Mouse (Mus musculus) left cerebral cortex, postnatal 14 days (tissue): ENCODE data around the gene Pfdn5. TPM values are rescaled to one million over a fixed set of nuclear protein-coding genes. Genes with fewer than 3 reads are reported as not detected.
A peak's percentile ranks its signal among the peaks of the same experiment; 100 is the strongest.
"Not testable (repeated sequence)": the region's sequence is repeated elsewhere in the genome, so short reads cannot be mapped to it uniquely, and the experiment has no call there.

Experiments
- DNase-seq, 2 experiments: peaks; one replicate each; pipeline ENCODE4 v3.0.0; 2021 to 2022; ENCODE audit warnings: low spot score in 2 of 2, mixed read lengths in 1 of 2
- intact Hi-C: fragments of 180-260 bp; cut with DNase I; formaldehyde crosslinking; loops from one replicate; pipeline ENCODE4 v1.15.1; 2025
- total RNA-seq, 2 experiments: library from RNA; stranded (reverse); gene quantifications; 2 replicates each; pipeline ENCODE4 v1.2.3; 2021

The Pfdn5 gene
- total RNA-seq, 2 experiments from 2014 or later, result 313 to 315 TPM

DNA sequence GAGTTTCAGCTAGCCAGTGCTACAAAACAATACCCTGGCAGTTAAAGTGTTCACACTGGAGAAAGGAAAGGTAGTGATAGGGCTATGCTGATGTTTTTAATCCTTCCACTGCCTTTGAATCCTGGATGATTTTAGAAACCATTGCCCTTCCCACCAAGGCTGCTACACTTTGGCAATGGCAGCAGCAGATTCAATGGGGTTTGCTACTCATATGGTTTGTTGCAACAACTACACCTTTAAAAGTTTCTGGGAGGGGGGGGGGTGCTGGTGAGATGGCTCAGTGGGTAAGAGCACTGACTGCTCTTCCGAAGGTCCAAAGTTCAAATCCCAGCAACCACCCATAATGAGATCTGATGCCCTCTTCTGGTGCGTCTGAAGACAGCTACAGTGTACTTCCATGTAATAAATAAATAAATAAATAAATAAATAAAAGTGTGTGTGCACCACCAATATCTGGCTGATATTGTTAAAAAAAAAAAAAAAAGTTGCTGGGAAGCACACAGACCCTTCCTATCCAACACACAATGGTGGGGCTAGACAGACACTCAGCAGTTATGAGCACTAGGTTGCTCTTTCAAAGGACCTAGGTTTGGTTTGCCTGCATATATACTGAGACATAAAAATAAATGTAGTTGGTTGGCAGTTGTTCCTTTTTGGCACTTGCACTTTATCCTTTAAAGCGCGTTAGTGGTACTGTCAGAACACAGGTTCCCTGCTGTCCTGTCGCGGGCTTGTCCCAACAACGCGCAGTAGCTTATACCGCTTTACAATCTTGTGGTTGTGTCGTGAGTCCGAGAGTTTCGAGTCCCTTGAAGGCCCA lies 1.1 kb upstream of the Pfdn5 start:
- intact Hi-C loops, result loop anchor here (5.0 kb wide), 1 partner anchor 38 kb away; no protein-coding TSS in a partner anchor
- DNase-seq, result no peak

DNA sequence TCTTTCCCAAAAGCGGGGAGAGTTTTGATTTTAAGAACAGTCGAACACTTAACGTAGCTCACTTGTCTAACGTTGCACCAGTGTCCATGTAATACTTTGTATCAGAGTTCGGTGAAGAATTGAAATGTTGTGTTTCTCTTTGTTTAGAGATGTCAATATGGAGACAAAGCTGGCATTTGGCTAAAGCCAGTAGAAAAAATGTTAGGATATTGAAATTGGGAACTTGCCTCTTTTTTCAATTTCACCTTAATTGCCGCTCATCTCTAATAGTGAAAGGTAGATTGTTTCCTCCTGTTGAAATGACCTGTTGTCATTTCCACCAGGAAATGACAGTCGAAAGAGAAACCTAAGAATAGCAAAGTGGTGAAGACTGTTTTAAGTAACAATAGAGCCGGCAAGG lies 976 bp downstream of the Pfdn5 start:
- intact Hi-C loops, result loop anchor here (5.0 kb wide), 1 partner anchor 40 kb away; no protein-coding TSS in a partner anchor
- DNase-seq, result no peak

DNA sequence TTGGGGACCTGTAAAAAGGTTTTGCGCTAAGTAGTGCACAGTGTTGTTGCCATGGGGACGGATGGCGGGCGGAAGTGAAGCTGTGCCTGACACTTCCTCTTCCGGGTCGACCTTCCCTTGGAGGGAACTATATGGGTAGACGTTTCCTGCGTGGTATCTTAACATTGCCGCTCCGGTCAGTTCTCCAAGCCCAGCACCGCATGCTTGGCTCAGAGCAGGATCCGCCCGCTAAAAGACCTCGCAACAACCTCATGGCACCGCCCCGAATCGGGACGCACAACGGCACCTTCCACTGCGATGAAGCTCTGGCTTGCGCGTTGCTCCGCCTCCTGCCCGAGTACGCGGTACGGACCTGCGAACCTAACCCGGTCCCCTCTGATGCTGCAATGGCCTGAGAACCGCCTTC lies 5.7 kb downstream of the Pfdn5 start, which contains the start of gene Myg1:
Gene Myg1, plus strand, starts transcription at position 100 of the 406 bp plus-strand sequence.
- DNase-seq, result peak; percentile 83 to 85
- intact Hi-C loops, result no loop called here

DNA sequence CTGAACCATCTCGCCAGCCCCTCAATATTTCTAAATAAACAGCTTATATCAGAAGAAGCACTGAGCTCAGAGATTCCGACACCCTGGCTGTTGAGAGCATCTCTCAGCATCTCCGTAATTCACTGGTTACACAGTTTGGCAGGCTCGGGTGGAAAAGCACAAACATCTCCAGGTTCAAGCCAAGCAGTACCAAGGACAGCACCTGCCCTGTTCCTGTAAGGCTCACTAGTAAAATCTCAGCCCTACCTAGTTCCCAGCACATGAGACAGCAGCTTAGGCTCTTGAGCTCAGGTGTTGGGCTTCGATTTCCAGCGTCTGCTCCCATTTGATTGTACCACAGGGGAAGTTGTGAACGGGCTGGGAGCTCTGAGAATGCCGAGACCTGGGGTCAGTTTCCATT lies 9.3 kb downstream of the Pfdn5 start:
- DNase-seq, result no peak
- intact Hi-C loops, result no loop called here

DNA sequence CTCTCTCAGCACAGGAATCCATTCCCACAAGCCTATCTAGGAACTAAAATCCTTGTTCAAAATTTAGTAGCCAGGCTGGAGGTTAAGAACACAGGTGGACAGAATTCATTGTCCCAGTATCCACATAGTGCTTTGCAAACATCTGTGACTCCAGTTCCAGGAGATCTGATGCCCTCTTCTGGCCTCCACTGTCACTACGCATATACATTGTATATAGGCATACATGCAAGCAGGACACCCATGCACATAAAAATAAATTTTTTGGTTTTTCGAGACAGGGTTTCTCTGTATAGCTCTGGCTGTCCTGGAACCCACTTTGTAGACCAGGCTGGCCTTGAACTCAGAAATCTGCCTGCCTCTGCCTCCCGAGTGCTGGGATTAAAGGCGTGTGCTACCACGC lies 10.0 kb downstream of the Pfdn5 start:
- peak; percentile 33 to 40 for DNase-seq
- intact Hi-C loops, result not testable (repeated sequence)

DNA sequence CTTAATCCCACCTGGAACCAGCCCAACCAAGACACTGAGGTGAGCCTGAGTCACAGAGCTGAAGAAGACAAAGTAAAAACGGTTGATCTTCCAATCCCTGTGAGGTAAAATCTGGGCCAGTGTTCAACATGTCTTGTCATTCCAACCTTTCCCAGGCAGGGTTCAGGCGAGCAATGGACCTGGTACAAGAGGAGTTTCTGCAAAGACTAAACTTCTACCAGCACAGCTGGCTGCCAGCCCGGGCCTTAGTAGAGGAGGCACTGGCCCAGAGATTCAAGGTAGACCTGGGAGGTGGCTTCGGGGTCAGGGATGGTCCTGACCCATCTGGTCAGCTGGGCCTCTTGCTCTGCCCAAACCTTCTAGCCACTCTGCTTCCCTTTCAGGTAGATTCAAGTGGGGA lies 11.0 kb downstream of the Pfdn5 start:
- intact Hi-C loops, result no loop called here
- no peak for DNase-seq

DNA sequence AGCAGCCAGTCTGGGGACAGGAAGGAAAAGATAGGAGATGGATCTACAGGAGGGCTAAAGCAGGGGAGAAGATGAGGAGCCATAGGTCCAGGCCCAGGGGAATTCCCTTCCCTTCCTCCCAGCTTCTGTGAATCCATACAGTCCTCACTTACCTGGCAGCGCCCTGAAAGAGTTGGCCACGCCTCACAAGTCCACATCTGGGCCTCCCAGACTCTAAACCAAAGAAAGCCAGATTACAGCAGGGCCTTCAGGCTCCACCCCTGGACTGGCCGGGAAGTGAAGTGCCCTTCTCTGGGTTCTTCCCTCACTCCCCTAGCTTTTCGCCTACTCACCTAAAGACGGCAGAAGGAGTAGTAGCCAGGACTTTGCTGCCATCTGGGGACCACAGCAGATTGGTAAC lies 13.7 kb downstream of the Pfdn5 start:
- intact Hi-C loops, result no loop called here
- no peak for DNase-seq

DNA sequence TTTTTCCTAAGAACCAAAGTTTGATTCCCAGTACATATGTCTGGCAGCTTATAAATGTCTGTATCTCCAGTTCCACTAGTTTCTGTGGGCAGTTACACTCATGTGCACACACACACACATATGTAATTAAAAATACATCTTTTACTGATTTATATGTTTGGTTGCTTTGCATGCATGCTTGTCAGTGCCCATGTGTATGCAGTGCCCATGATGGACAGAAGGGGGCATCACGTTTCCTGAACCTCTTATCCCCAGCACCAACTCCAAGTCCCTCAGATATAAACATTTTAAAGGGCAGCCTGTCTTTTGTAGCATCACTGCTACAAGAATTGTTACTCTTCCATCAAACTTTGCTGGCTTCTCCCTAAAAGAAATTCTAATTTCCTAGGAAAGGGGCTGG lies 15.7 kb downstream of the Pfdn5 start:
- intact Hi-C loops, result no loop called here

DNA sequence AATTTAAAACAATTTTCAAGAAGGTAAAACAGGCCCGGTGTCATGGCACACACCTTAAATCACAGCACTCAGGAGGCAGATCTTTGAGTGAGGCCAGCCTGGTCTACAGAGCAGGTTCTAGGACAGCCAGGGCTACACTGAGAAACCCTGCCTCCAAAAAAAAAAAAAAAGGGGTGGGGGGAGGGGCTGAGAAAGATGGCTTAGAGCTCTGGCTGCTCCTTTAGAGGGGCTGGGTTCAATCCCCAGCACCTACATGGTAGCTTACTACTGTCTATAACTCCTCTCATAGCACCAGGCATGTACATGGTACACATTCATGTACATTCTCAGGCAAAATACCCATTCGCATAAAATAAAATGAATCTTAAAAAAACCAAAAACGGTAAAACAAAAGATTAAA lies 18.6 kb downstream of the Pfdn5 start:
- intact Hi-C loops, result no loop called here
- no peak for DNase-seq

More for the DNA sequence above, 15.7 kb downstream of the Pfdn5 start:
- DNase-seq, result peak; percentile 34 to 49

DNA sequence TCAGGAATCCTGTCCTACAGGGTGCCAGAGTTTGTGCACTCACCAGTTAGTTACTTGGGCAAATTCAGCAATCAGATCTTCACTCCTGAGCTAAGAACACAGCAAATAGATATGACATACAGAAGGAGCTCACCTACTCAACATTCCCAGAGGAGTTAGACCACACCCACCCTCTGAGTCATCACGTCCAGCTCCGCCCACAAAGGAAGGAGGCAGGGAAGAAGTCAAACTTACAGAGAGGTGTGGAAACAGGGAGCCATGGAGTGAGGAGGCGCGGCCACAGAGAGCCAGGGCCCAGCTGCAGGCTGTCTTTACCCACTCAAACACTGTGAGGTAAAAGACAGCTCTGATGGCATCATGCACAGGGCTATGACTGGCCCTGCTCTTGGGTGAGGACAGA lies 20.5 kb downstream of the Pfdn5 start:
- intact Hi-C loops, result no loop called here
- no peak for DNase-seq

DNA sequence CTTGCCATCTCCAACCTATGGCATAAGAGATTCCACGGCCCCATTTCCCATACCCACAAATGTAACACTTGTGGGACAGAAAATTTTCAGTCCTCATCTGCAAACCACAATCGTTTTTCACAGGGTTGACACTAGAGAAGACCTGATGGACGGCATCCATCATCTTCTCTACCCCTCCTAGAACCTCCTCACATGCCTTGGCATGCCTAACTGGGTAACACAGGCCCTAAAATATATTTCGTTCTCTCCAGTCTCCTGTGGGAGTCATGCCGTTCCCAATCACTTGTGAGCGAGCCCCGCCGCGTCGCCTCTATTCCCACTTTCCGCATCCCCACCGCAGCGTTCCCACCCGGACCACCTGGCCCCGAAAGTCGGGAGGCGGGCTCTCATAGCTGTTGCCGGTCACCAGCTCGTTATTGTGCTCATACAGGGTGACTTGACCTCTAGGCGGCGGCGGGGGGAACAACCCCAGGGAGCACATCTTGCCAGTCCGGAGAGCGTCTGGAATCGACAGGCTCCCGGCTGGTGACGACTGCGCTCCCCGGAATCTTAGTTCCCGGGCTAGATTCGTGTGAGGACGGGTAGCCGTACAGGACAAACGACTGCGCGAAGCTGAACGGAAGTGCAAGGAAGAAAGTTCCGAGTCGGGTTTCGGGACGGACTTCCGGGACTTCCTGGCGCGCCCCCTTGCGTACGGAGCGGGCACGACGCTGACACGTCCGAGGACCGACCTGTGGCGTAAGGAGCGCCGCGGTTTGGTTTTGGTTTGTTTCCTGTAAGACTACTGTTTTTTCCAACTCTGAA lies 24.4 kb downstream of the Pfdn5 start, which contains the start of gene Aaas:
Gene Aaas, minus strand, starts transcription at position 634 of the 804 bp plus-strand sequence.
- DNase-seq, result peak; percentile 96 to 97
- intact Hi-C loops, result no loop called here

DNA sequence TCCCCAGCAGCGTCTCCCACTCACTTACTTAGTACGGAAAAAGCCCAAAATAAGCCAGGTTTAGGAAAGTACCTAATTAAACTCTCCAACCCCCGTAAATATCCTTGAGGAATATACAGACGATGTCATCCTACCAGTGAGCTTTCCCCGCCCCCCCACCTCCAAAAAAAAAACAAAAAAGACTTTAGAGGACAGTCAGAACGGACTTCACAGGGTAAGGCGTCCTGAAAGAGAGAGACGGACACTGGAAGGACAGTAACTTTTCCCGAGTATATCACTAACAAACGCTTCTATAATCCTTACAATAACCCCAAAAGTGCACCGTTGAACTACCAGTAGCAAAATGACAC lies 25.0 kb downstream of the Pfdn5 start:
- intact Hi-C loops, result no loop called here
- no peak for DNase-seq

DNA sequence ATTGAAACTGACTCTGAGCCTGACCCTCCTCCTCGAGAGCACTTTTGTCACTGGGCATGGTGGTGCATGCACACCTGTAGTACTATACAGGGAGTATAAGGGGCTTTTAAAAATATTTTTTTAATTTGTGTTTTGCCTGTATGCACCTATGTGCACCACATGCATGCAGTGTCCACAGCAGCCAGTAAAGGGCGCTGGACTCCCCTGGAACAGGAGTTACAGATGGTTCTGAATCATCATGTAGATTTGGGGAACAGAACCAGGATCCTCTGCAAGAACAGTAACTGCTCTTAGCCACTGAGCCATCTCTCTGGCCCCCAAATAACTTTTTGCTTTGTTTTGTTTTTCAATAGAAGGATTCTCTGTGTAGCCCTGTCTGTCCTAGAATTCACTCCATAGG lies 26.3 kb downstream of the Pfdn5 start:
- DNase-seq, result no peak
- intact Hi-C loops, result no loop called here

DNA sequence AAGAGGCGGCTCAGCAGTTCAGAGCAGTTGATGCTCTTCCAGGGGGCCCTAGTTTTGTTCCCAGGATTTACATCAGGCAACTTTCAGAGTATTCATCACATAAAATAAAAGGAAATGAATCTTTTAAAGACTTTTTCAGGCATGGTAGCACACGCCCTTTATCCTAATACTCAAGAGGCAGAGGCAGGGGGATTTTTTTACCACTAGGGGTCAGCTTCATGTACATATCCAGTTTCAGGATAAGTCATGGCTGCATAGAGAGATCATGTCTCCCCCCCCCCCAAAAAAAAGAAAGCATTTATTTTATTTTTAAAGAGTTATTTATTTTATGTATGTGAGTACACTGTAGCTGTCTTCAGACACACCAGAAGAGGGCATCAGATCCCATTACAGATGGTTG lies 28.1 kb downstream of the Pfdn5 start:
- intact Hi-C loops, result loop anchor here (2.0 kb wide), 1 partner anchor 23 kb away; no protein-coding TSS in a partner anchor
- no peak for DNase-seq

DNA sequence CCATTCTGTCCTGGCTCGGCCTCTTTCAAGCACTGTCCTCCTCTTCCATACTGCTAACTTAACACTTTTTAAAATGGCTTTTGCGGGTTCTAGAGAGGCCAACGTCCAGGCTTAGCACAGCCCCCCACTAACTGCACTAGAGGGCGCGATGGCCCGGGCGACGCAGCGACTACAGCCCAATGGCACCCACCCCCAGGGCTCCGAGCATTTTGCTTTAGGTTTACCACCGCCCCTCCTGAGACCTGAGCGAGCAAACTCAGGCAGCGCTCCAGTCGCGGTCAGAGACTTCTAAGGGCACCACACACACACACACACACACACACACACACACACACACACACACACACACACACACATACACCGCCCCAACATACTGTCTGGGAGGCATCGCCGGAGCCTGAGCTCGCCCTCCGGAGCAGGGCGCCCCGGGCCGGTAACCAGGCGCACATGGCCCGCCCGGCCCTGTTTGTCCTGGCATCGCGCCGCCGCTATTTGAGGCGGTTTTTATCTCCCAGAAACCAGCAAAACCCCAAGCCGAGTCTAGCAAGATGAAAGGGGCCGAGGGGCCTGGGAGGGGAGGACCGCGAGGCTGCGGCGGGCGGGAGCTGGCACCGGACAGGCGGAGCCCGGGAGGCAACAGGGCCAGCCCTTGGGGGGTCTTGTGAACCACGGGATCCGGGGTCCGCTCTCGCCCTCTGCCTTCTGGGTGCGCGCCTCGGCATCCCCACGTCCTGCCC lies 29.4 kb downstream of the Pfdn5 start:
- intact Hi-C loops, result loop anchor here (2.0 kb wide), 1 partner anchor 21 kb away; no protein-coding TSS in a partner anchor
- peak in 1 of 2 experiments; percentile 43 for DNase-seq

DNA sequence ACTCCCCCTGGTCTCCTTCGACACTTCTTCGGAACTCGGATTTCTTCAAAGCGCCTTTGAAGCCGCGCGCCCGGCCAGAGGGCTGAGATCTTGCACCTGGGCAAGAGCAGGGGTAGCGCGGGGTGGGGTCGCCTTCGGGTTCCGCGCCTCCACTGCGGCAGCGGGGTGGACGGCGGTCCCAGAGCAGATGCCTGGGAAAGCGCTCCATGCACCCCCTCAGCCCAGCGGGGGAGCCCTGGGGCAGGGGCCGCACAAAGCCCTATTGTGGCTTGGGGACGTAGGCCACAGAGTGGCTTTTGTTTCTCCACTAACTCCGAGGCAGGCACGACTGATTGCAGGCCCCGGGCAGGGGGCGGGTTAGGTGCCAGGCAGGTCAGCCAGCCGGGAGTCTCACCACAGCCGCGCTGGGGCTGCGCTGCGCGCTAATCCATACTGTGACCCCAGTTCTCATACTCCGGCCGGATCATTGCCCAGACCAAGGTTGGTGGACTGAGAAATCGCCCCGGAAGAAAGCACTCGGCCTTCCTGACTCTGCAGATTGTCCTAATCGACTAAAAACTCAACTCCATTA lies 30.0 kb downstream of the Pfdn5 start:
- intact Hi-C loops, result loop anchor here (2.0 kb wide), 1 partner anchor 21 kb away; no protein-coding TSS in a partner anchor
- DNase-seq, result peak in 1 of 2 experiments; percentile 10

DNA sequence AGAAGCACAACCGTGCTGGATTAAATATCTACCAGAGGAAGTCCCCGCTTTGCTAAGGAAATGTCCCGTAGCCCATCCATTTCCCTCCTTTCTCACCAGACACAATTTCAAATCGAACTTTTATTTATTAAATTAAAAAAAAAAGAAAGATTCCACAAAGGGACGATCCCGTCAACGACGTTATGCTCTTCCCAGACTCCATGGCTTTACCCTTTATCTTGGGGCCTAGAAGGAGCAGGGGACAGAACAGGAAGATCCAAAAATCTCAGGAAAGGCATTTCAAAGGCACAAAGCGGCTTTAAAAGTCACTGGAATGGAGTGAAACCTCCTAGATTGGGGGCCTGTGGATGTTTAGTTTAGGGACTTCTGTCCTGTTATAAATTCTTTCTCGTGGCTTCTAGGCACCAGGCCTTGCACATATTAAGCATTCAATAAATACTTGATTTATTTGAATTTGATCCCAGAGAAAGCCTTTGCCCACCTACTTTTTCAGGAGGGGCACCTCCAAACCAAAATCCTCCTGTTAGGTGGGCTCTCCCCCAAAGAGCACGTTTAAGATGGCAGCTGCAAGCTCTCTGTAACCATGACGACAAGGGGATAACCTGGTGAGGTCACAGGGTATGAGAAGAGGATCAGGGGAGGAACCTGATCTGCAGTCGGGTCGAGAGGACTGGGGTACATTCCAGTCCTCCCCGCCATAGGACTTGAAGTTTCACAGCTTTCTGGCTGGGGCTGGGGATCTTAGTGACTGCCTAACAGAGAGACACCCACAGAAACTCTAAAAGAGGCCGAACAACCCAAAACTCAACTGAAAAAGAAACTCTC lies 30.8 kb downstream of the Pfdn5 start:
- no peak for DNase-seq
- intact Hi-C loops, result no loop called here

DNA sequence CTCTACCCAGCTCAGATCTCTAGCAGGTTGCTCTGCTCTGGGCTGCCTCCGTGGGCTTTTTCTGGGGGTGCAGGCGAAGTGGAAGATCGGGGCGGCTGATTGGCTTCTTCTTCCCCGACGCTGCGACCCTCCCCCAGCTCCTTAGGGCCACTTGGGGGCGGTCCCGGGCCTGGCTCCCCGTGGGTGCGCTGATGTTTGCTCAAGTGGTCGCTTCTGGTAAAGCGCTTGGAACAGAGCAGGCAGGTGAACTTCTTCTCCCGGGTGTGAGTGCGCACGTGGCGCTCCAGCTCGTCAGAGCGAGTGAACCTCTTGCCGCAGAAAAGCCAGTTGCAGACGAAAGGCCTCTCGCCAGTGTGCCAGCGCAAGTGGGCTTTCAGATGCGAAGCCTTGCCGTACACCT lies 32.2 kb downstream of the Pfdn5 start:
- intact Hi-C loops, result no loop called here
- no peak for DNase-seq

DNA sequence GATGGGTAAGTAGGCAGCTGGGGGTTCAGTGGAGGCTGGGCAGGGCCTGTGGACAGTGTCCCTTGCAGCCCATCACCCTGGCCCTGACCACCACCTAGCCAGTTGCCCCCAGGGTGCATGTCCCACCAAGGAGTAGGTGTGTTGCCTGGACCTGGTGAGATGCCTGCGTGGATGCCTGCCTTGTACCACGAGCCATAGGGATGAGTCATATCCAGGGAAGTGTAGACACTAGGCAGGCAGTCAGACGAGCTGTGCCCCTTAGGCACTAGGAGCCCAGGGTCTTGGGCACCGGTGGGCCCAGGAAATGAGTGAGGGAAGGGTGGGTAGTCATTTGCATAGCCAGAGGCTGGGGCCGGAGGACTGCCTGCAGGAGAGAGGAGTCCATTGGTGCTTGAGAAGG lies 32.9 kb downstream of the Pfdn5 start:
- no peak for DNase-seq
- intact Hi-C loops, result no loop called here
